25 mouse cellular contexts compared by ENCODE assay signal in the genomic region with DNA sequence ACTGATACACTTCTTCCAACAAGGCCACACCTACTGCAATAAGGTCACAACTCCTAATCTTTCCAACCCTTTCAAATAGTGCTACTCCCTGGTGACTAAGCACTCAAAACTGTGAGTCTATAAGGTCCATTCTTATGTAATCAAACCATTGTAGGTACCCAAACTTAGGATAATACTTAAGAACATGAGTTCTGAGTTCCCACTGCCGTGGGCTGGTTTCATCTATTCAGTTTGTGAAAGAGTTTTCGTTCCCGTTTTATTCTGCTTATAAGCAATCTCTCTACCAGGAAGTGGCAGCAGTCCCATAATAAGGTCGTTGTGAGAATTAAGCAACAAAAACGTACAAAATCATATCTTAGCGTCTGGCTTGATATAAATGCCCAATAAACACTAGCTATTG. TPM values are rescaled to one million over a fixed set of nuclear protein-coding genes. Genes with fewer than 3 reads are reported as not detected.
"Had no signal": no experiment of that assay in that cellular context is flagged by ENCODE, and none has a peak within 500 bp of the region (broad histone marks: within the 10 kb centered on the region; RNA-seq: fewer than 3 reads in every experiment).

No protein-coding gene starts in this region.

- H3K36me3 ChIP-seq: kidney, embryonic 15.5 days; limb, embryonic 12.5 days; limb, embryonic 15.5 days; midbrain, embryonic 12.5 days; midbrain, embryonic 15.5 days; neural tube, embryonic 13.5 days; stomach, embryonic 15.5 days had no signal

- H3K4me3 ChIP-seq: kidney, embryonic 15.5 days; limb, embryonic 12.5 days; limb, embryonic 15.5 days; midbrain, embryonic 12.5 days; midbrain, embryonic 15.5 days; myocyte; neural tube, embryonic 13.5 days; stomach, embryonic 15.5 days had no signal

- DNase-seq: kidney, adult 8-10 months; kidney, postnatal 10 days; kidney, postnatal 36 days; left cerebral cortex, postnatal 4 days; liver, postnatal 0 days; lung, embryonic 14.5 days; retina, postnatal 1 day; right cerebral cortex, postnatal 25 days; spleen, adult 18-20 months; thymus, postnatal 25 days had no signal

- H3K4me1 ChIP-seq: kidney, embryonic 15.5 days; limb, embryonic 12.5 days; midbrain, embryonic 12.5 days; midbrain, embryonic 15.5 days; neural tube, embryonic 13.5 days had no signal

- ATAC-seq: liver, postnatal 0 days; lung, postnatal 0 days; midbrain, embryonic 15.5 days had no signal

- H3K27ac ChIP-seq: kidney, embryonic 15.5 days; limb, embryonic 12.5 days; limb, embryonic 15.5 days; liver, embryonic 14.5 days; midbrain, embryonic 12.5 days; midbrain, embryonic 15.5 days; neural tube, embryonic 13.5 days; stomach, embryonic 15.5 days had no signal

RNA-seq across cellular contexts. Expression of a gene that starts 45.4 kb away (rescaled TPM):
- total RNA-seq: layer of hippocampus, postnatal 14 days; left cerebral cortex, adult 8-10 months; left cerebral cortex, postnatal 14 days; left cerebral cortex, postnatal 4 days; neutrophil, adult 5-6 weeks had no signal
- polyA plus RNA-seq: limb, embryonic 12.5 days; liver, embryonic 11.5 days; liver, embryonic 14.5 days; liver, postnatal 0 days; lung, postnatal 0 days; midbrain, embryonic 15.5 days; myocyte; stomach, embryonic 15.5 days had no signal
